Mouse (Mus musculus): ENCODE measurements around the gene Sema3g. TPM values are rescaled to one million over a fixed set of nuclear protein-coding genes. Genes with fewer than 3 reads are reported as not detected.

The Sema3g gene
- polyA plus RNA-seq, 1 experiment from 2014 or later = 0.80 TPM

GRCm38 (mm10) chr14:31237101-31237882, 19.6 kb downstream of the Sema3g start:
- no peak overlapping the region for H3K4me3 ChIP-seq
- no peak for ATAC-seq (ENCODE audit: low FRiP score, low read depth)
- no peak overlapping the region for H3K27ac ChIP-seq (replicated peaks)
- 81% methylated on average over 7 of the region's 7 CpGs for WGBS
- no peaks in the 10 kb centered on the region for H3K36me3 ChIP-seq
- 0 out of 2 replicates have a peak, but pooled peaks cover 2% of the 10 kb centered on the region for H3K4me1 ChIP-seq (replicated peaks)
- H3K27me3 ChIP-seq = no peaks in the 10 kb centered on the region
- H3K9me3 ChIP-seq = no peaks in the 10 kb centered on the region
- no peak overlapping the region for H3K4me2 ChIP-seq
- no peak overlapping the region for H3K9ac ChIP-seq

- Histone ChIP-seq H3K9me3 (no peaks in the 10 kb centered on the region), H3K27me3 (no peaks in the 10 kb centered on the region), H3K4me3 (no peak overlapping the region), H3K27ac (replicated peaks) (no peak overlapping the region), H3K36me3 (no peaks in the 10 kb centered on the region), H3K9ac (no peak overlapping the region), H3K4me1 (replicated peaks) (no peaks in the 10 kb centered on the region), H3K4me2 (no peak overlapping the region)
- WGBS = 81% methylated on average over 3 of the region's 3 CpGs
- no peak for ATAC-seq (ENCODE audit: low FRiP score, low read depth)
Observed at GRCm38 (mm10) chr14:31240528-31240927, 22.9 kb downstream of the Sema3g start.

GRCm38 (mm10) chr14:31244777-31245176, 27.1 kb downstream of the Sema3g start:
- ATAC-seq (ENCODE audit: low FRiP score, low read depth) = no peak
- Histone ChIP-seq H3K4me3 (no peak overlapping the region), H3K27me3 (no peaks in the 10 kb centered on the region), H3K36me3 (no peaks in the 10 kb centered on the region), H3K9me3 (no peaks in the 10 kb centered on the region), H3K27ac (replicated peaks) (no peak overlapping the region), H3K9ac (no peak overlapping the region), H3K4me2 (no peak overlapping the region), H3K4me1 (replicated peaks) (peaks cover under 1% of the 10 kb centered on the region)
- 90% methylated on average over 1 of the region's 1 CpGs for WGBS

GRCm38 (mm10) chr14:31245946-31246345, 28.3 kb downstream of the Sema3g start:
- ATAC-seq (ENCODE audit: low FRiP score, low read depth) = no peak
- WGBS = 86% methylated on average over 1 of the region's 1 CpGs
- H3K27me3 ChIP-seq = no peaks in the 10 kb centered on the region
- H3K9me3 ChIP-seq = no peaks in the 10 kb centered on the region
- H3K9ac ChIP-seq = no peak overlapping the region
- no peak overlapping the region for H3K4me3 ChIP-seq
- H3K27ac ChIP-seq (replicated peaks) = no peak overlapping the region
- H3K36me3 ChIP-seq = no peaks in the 10 kb centered on the region
- H3K4me1 ChIP-seq (replicated peaks) = peaks cover 8% of the 10 kb centered on the region
- H3K4me2 ChIP-seq = no peak overlapping the region

DNA sequence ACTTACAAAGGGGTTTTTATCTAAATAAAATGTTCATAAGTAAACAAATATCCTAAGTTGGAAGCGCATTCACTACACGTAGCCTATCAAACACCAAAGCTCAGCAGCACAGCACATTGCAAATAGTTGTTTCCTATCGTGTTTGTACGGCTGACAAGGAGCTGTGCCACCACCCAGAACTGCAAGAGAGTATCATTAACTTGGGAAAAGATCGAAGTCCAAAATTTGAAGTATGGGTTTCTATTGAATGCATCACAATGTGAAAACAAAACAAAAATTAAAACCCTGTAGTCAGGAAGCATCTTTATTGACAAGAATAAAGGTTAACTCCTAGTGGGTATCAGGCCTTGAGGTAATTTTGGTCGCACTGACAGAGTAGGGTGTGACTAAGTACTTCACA, 30.7 kb downstream of the Sema3g start:
- WGBS = 93% methylated on average over 6 of the region's 6 CpGs
- H3K4me3 ChIP-seq = no peak overlapping the region
- H3K9me3 ChIP-seq = no peaks in the 10 kb centered on the region
- H3K4me2 ChIP-seq = no peak overlapping the region
- ATAC-seq (ENCODE audit: low FRiP score, low read depth) = no peak
- H3K36me3 ChIP-seq = peaks cover 3% of the 10 kb centered on the region; the same call in 1 of the 2 replicates
- H3K27me3 ChIP-seq = no peaks in the 10 kb centered on the region
- H3K4me1 ChIP-seq (replicated peaks) = peaks cover 20% of the 10 kb centered on the region
- H3K27ac ChIP-seq (replicated peaks) = no peak overlapping the region
- no peak overlapping the region for H3K9ac ChIP-seq

GRCm38 (mm10) chr14:31250222-31251083, 32.8 kb downstream of the Sema3g start:
- Histone ChIP-seq H3K27ac (replicated peaks) (peak overlapping the region; percentile 95), H3K4me2 (peak overlapping the region; percentile 80), H3K9me3 (no peaks in the 10 kb centered on the region), H3K27me3 (no peaks in the 10 kb centered on the region), H3K4me1 (replicated peaks) (peaks cover 20% of the 10 kb centered on the region), H3K36me3 (peaks cover 24% of the 10 kb centered on the region), H3K4me3 (peak overlapping the region; percentile 75), H3K9ac (peak overlapping the region; percentile 83)
- WGBS = 21% methylated on average over 38 of the region's 38 CpGs
- no peak; the same call in 1 of the 2 replicates for ATAC-seq (ENCODE audit: low FRiP score, low read depth)

- no peaks in the 10 kb centered on the region for H3K9me3 ChIP-seq
- H3K27ac ChIP-seq (replicated peaks) = peak within 1 kb of the TSS; percentile 95
- peak within 1 kb of the TSS; percentile 75 for H3K4me3 ChIP-seq
- ATAC-seq (ENCODE audit: low FRiP score, low read depth) = peak; percentile 96
- H3K4me2 ChIP-seq = peak within 1 kb of the TSS; percentile 80
- under 1% methylated on average over 72 of the region's 75 CpGs for WGBS
- peaks cover 20% of the 10 kb centered on the region for H3K4me1 ChIP-seq (replicated peaks)
- peaks cover 31% of the 10 kb centered on the region for H3K36me3 ChIP-seq
- H3K9ac ChIP-seq = peak within 1 kb of the TSS; percentile 83
- no peaks in the 10 kb centered on the region for H3K27me3 ChIP-seq
Observed at GRCm38 (mm10) chr14:31251084-31251604, 33.5 kb downstream of the Sema3g start, which contains the start of the genes Phf7 and Bap1. Gene Phf7 (minus strand): TSS chr14:31251317. Gene Bap1 (plus strand): TSS chr14:31251450.

DNA sequence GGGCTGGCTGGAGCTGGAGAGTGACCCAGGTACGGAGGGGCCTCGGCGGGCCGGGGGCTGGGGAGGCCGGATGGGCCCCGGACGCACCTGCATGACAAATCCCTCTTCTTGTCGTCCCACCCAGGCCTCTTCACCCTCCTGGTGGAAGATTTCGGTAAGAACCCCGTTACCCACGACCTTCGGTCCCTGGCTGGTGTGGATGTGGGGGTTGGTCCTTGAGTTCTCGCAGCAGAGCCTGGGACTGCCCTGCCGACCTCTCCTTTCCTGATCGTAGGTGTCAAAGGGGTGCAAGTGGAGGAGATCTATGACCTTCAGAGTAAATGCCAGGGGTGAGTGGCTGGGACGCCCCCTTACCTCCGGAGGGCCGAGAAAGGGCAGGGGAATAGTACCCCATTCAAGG, 34.0 kb downstream of the Sema3g start:
- Histone ChIP-seq H3K9ac (peak overlapping the region; percentile 83), H3K27ac (replicated peaks) (peak overlapping the region; percentile 69), H3K4me2 (peak overlapping the region; percentile 80), H3K27me3 (no peaks in the 10 kb centered on the region), H3K4me1 (replicated peaks) (peaks cover 20% of the 10 kb centered on the region), H3K4me3 (peak overlapping the region; percentile 75), H3K36me3 (peaks cover 36% of the 10 kb centered on the region), H3K9me3 (no peaks in the 10 kb centered on the region)
- 1% methylated on average over 18 of the region's 18 CpGs for WGBS
- no peak; the same call in 1 of the 2 replicates for ATAC-seq (ENCODE audit: low FRiP score, low read depth)

DNA sequence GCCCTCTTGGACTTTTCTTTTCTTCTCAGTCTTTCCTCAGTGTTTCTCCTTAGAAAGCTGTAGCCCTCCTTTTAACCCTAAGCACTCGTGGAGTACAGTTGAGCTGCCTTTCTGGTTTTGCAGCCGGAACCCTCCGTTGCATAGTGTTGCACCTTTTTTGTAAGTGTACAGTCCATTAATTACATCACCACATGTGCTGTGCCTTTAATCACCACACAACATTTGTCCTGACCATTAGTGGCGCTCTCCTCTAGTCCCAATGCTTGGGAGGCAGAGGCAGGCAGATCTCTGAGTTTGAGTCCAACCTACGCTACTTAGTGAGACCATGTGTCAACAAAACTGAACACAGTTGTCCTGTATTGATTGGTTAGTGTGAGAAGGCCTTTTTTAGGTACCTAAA, 34.4 kb downstream of the Sema3g start:
- ATAC-seq (ENCODE audit: low FRiP score, low read depth) = no peak
- H3K4me3 ChIP-seq = peak overlapping the region; percentile 75
- H3K4me1 ChIP-seq (replicated peaks) = peaks cover 20% of the 10 kb centered on the region
- H3K27ac ChIP-seq (replicated peaks) = no peak overlapping the region
- H3K9me3 ChIP-seq = no peaks in the 10 kb centered on the region
- H3K27me3 ChIP-seq = no peaks in the 10 kb centered on the region
- H3K36me3 ChIP-seq = peaks cover 40% of the 10 kb centered on the region
- 85% methylated on average over 5 of the region's 5 CpGs for WGBS
- peak overlapping the region; percentile 80 for H3K4me2 ChIP-seq
- H3K9ac ChIP-seq = peak overlapping the region; percentile 83

GRCm38 (mm10) chr14:31258476-31259050, 40.9 kb downstream of the Sema3g start:
- H3K36me3 ChIP-seq = peaks cover 76% of the 10 kb centered on the region
- H3K27ac ChIP-seq (replicated peaks) = no peak overlapping the region
- no peak overlapping the region for H3K9ac ChIP-seq
- no peak overlapping the region for H3K4me3 ChIP-seq
- WGBS = 94% methylated on average over 14 of the region's 14 CpGs
- no peak for ATAC-seq (ENCODE audit: low FRiP score, low read depth)
- no peaks in the 10 kb centered on the region for H3K4me1 ChIP-seq (replicated peaks)
- no peaks in the 10 kb centered on the region for H3K9me3 ChIP-seq
- no peaks in the 10 kb centered on the region for H3K27me3 ChIP-seq
- no peak overlapping the region for H3K4me2 ChIP-seq

GRCm38 (mm10) chr14:31260374-31260773, 42.7 kb downstream of the Sema3g start:
- Histone ChIP-seq H3K27ac (replicated peaks) (no peak overlapping the region), H3K4me1 (replicated peaks) (no peaks in the 10 kb centered on the region), H3K4me3 (no peak overlapping the region), H3K9me3 (no peaks in the 10 kb centered on the region), H3K27me3 (no peaks in the 10 kb centered on the region), H3K4me2 (no peak overlapping the region), H3K9ac (no peak overlapping the region), H3K36me3 (peaks cover 57% of the 10 kb centered on the region)
- WGBS = 96% methylated on average over 4 of the region's 4 CpGs
- ATAC-seq (ENCODE audit: low FRiP score, low read depth) = no peak

All from hindbrain, embryonic 15.5 days (tissue).